Mouse (Mus musculus): ENCODE data around the gene Smyd1.

Gene Smyd1

DNA sequence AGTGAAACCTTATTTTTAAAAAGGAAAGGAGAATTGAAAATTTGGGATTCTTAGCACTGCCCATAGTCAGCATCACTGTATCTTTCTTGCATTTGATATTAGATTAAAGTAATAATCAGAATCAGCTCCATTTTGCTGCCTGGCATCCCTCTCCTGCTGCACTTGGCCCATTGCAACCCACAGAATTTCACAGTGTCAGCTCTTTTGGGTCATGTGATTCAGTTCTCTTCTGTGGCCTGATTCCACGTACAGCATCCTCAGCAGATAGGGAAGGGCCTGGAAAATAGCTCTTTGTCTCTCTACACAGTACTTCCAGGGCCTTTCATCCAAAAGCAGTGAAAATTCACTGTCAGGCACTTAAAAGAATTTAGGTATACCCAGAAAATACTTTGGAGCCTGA lies 64.7 kb downstream of the Smyd1 start:
- DNase-seq = no peak

DNA sequence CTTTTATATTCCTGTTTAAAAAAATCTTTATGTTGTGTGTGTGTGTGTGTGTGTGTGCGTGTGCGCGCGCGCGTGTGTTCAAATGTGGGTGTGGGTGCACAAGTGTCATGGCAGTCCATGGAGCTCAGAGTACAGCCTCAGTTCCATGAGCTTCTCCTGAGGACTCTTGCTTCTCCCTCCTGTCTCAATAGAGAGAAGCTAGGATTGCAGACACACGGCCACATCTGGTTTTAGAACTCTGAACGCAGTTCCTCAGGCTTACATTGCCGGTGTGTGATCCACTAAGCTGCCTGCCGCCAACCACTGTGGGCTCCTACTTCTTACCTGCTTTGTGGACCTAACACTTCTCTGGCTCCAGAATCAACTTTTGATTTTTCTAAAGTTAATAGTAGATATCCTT lies 65.9 kb downstream of the Smyd1 start:
- DNase-seq = no peak

GRCm38 (mm10) chr6:71254456-71254855 lies 67.6 kb downstream of the Smyd1 start:
- DNase-seq = no peak

DNA sequence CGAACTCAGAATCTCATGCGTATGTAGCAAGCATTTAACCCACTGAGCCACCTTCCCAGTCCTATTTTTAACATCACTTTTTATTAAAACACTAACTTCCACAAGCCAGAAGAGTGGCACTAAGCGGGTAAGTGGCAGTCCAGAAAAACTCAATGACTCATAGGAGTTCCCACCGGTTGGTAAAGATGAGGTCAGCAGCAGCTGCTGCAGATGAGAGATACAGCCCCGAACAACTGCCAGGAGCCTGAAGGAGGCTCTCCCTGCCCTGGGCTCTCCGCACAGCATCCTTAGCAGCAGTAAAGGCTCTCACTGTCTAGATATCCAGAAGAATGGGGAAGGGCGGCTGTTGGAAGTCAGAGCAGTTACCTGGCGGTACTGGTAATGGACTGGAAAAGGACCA lies 71.1 kb downstream of the Smyd1 start:
- no peak for DNase-seq

- DNase-seq = no peak
Measured at GRCm38 (mm10) chr6:71249615-71250014, 72.4 kb downstream of the Smyd1 start.

DNA sequence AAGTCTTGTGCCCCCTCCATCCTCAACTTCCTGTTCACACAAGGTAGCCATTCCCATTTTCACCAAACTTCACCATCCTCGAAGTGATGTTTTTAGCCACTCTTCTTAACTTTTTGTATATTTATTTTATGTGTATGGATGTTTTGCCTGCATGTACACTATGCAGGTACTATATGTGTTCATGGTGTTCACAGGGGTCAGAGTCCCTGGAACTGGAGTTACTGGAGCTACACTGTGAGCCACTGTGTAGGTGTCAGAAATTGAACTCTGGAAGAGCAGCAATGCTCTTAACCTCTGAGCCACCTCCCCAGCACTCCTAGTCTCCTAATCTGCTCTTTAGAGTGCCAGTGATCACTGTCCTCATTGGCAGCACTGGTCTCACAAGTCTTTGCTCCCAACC lies 73.6 kb downstream of the Smyd1 start:
- no peak for DNase-seq

DNA sequence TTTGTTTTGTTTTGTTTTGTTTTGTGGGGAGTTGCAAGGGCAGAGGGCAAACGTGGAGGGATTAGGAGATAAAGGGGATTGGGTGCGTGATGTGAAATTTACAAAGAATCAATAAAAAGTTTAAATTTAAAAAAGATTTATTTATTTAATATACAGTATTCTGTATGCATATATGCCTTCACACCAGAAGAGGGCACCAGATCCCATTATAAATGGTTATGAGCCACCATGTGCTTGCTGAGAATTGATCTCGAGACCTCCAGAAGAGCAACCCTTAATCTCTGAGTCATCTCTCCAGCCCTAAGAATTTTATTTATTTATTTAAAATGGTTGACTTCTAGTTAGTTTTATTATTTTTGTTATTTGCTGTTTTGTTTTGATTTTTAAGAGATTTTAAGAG lies 78.8 kb downstream of the Smyd1 start:
- DNase-seq = no peak

DNA sequence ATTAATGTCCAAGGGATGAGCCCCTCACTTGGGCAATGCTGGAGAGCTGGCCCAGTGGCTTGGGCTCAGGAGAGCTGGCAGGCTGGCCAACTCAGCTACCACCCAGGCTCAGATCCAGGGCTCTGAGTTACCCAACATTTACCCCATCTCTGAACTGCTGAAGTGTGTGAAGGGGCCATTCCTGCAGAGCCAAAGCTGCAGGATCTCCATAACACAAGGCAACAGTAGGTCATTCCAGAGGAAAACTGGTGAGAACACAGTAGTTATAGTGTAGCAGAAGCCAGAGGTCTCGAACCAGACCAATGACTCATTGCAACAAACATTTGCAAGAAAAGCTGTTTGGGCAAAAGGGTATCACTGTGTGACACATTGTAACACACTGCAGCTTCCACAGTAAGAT lies 79.2 kb downstream of the Smyd1 start:
- DNase-seq = no peak

DNA sequence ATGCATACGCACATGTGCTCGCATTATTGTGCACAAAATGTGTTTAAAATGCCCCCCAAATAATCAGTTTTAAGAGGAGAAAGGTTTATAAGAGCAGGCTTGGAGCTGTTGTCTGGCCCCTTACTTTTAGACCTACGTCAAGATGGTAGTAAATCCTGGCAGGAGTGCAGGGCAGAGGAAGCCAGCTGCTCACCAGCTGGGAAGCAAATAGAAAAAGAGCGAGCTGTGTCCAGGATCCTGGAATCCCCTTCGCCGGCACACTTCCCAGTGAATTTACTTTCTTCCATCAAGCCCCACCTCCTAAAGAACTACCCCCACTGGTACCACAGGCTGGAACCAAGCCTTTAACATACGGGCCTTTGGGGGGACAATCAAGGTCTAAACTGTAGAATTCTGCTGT lies 81.2 kb downstream of the Smyd1 start:
- DNase-seq = no peak

- no peak for DNase-seq
Measured at GRCm38 (mm10) chr6:71239069-71239750, 82.8 kb downstream of the Smyd1 start.

GRCm38 (mm10) chr6:71237031-71237431 lies 85.0 kb downstream of the Smyd1 start:
- peak; percentile 45 to 58 for DNase-seq

- DNase-seq = peak; percentile 65 to 72
Measured at GRCm38 (mm10) chr6:71236506-71236905, 85.5 kb downstream of the Smyd1 start.

DNA sequence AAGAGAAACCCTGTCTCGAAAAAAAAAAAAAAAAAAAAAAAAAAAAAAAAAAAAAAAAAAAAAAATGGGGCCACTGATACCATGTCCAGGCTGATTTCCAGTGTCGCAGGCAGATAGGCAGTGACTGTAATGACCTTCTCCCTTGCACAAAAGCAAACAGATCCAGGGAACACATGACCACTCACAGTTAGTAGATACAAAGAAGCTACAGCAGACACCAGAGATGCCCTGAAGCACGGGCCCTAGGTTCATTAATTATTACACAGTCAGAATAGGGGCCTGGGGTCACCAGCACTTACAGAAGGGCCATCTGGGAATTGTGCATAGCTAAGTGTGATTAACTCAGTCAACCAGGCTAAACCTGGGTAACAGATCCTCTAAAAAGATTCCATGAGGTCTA lies 86.1 kb downstream of the Smyd1 start:
- peak; percentile 5 to 8 for DNase-seq

GRCm38 (mm10) chr6:71235121-71235520 lies 86.9 kb downstream of the Smyd1 start:
- no peak for DNase-seq

GRCm38 (mm10) chr6:71227157-71227770 lies 94.8 kb downstream of the Smyd1 start:
- peak in 1 of 2 experiments; percentile 37 for DNase-seq

DNA sequence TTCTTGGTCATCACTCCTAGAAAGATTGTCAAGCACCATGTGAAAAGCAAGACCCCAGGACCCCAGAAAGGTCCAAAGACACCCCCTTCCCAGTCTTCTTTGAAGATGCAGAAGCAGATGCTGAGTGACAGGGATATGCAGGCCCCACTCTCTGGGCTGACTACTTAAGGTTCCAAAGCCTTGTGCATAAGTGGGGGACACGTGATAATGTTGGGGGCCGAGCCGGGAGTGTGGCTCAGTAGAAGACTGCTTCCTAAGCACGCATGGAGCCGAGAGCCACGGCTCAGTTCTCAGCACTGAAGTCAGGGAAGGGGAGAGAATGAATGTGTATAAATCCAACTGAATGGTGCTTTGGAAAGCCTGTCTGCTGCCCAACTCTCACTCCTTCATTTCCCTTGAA lies 95.5 kb downstream of the Smyd1 start:
- DNase-seq = no peak

DNA sequence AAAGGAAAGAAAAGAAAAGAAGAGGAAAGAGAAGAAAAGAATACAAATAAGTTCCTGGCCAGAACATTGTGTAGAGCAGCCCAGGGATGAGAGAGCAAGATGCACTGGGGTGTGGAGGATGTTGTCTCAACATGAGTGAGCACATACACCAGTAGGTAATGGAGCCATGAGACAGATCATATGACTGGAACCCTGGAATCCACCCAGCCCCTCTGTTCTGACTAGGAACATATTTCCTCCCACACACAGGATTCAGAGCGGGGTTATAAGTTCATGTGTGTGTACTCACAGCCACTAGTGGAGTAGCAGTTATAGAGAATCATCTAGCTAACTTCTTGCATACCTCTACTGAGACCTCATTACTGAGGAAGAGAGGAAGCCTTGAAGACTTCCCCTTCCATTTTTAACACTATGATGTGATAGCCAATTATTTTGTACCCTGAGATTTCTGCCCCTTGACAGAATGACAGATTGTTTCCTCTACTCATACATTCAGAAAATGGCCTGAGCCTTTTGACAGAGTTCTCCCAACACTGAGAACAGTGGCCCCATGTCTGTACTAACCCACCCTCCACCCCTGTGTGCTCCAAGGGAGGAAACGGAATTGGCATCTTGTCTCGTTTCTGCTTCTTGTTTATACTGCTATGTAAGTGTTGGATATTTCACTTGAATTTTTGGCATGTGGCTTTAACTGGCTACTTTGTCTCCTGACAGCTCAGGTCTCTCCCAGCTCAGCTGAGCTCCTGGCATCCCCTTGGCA lies 97.7 kb downstream of the Smyd1 start:
- no peak for DNase-seq

DNA sequence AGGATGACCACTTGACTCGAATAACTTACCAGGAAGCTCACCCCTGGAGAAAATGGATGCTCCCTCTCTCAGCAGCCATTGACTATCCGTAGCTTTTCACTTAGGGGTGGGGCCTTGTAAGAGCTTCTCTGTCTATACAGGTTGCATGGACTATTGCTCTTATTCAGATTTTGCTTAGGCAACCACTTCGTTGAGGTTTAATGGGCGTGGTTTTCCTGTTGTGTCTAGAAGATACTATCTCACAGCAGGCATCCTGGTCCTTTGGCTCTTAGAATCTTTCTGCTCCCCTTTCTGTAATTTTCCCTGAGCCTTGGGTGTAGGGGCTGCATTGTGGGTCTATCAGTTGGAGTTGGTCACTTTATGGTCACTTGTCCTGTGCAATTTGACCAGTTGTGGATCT lies 100.5 kb downstream of the Smyd1 start:
- DNase-seq = no peak

DNA sequence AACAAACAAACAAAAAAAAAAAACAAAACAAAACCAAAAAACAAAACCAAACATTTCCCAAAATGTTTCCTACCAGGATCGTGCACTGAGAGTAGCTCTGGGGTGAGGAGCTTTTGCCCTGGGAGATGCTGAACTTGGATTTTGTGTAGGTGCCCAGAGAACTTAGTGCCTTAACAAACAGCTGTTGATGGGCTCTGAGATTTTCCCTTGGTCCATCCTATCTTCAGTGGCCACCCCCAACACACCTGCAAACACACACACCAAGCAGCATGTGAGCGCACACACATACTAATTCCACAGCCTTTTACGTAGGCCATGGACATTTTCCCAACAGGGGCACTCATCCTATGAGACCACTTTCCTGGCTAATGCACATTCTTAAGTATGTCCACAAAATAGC lies 109.6 kb downstream of the Smyd1 start:
- no peak for DNase-seq

DNA sequence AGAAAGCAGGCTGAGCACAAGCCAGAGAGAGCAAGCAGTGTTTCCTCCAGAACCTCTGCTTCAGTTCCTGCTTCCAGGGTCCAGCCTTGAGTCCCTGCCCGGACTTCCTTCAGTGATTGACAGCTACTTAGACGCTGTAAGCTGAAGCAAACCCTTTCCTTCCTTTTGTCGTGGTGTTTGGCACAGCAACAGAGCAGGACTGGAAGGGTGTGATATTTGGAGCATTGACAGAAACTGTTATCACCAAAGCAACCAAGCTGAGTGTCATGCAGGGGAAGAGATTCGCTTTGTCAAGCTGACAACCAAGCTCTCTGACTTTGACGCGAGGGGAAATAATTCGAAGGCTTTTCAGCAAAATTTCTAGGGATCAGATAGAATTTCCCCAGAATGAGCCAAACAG lies 110.1 kb downstream of the Smyd1 start:
- DNase-seq = no peak

- DNase-seq = no peak
Measured at GRCm38 (mm10) chr6:71208691-71209090, 113.3 kb downstream of the Smyd1 start.

DNA sequence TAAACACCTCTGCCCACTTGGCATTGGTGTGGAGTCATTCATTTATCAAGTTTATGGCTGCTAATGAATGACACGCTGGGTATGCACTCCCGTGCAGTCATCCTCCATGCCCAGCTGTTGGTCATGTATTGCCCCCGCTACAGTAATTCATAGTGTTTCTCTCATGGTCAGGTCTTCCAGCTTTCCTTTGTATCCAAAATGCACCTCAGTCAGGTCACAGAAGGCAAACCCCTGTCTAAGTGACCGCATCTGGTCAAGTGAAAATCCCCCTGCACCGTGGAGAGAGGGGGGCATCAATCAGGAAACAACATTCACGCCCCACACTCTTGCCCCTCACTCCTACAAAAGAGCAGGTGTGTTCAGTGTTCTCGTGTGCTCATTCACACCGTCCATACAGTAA lies 117.9 kb downstream of the Smyd1 start:
- no peak for DNase-seq

GRCm38 (mm10) chr6:71203674-71204073 lies 118.4 kb downstream of the Smyd1 start:
- no peak for DNase-seq

- no peak for DNase-seq
Measured at GRCm38 (mm10) chr6:71201925-71202324, 120.1 kb downstream of the Smyd1 start.
